Mouse (Mus musculus) cerebellum, adult 18-20 months (tissue): ENCODE data around the gene Nol7.
A peak's percentile ranks its signal among the peaks of the same experiment; 100 is the strongest.

ENCODE experiments used
- DNase-seq, 2 experiments: peaks; one replicate each; pipeline ENCODE4 v3.0.0; 2021

Gene Nol7

DNA sequence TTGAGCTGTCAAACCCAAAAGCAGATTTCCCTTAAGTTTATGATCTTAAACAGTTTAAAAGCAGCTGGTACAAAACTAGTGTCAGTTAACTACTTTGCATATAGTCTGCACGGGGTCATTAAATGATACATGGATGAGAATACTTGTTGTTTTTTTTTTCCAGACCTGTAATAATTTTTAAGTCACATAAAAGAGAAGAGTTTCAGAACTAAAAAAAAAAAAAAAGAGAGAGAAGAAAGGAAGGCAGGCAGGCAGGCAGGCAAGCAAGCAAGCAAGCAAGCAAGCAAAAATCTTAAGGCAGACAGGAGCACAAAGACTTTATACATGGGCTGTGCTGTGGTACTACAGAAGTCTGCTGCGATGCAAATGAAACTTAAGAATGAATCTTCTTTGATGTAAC lies 35.2 kb downstream of the Nol7 start:
- DNase-seq = no peak

- no peak for DNase-seq
Observed at GRCm38 (mm10) chr13:43440376-43440775, 42.2 kb downstream of the Nol7 start.

- no peak for DNase-seq
Observed at GRCm38 (mm10) chr13:43442551-43442950, 44.4 kb downstream of the Nol7 start.

- DNase-seq = no peak
Observed at GRCm38 (mm10) chr13:43443706-43444105, 45.5 kb downstream of the Nol7 start.

- DNase-seq = no peak
Observed at GRCm38 (mm10) chr13:43444717-43445116, 46.5 kb downstream of the Nol7 start.

DNA sequence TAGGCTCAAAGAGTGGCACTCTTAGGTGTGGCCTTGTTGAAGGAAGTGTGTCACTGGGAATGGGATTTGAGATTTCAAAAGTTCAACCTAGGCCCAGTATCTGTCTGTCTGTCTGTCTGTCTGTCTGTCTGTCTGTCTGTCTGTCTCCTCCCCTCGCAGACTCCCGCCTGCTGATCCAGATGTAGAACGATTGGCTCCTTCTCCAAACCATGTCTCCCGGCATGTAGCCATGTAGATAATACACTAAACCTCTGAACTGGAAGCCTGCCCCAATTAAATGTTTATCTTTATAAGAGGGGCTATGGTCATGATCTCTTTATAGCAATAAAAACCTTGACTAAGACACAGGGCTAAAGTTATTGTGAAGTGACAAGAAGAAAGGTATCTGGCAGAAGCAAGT lies 47.6 kb downstream of the Nol7 start:
- DNase-seq = no peak

GRCm38 (mm10) chr13:43447721-43448120 lies 49.5 kb downstream of the Nol7 start:
- no peak for DNase-seq

- no peak for DNase-seq
Observed at GRCm38 (mm10) chr13:43450686-43451085, 52.5 kb downstream of the Nol7 start.

- no peak for DNase-seq
Observed at GRCm38 (mm10) chr13:43452177-43452576, 54.0 kb downstream of the Nol7 start.

GRCm38 (mm10) chr13:43452843-43453605 lies 54.8 kb downstream of the Nol7 start:
- peak; percentile 39 to 45 for DNase-seq

DNA sequence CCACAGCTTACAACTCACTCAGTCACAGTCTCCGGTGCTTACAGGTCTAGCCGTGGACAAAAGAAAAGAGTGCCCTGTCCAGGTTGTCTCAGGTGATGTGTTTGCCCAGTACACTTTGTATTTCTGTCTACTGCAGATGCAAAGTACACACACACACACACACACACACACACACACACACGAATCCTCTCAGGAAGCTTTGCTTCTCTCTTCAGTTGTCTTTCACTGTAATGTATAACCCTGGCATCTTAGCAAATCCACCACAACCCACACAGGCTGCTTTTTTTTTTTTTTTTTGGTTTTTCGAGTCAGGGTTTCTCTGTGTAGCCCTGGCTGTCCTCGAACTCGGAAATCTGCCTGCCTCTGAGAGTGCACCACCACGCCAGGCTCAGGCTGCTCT lies 56.2 kb downstream of the Nol7 start:
- no peak for DNase-seq
